Mouse (Mus musculus): Measurements from ENCODE around the gene Gp5.
"Not testable (repeated sequence)": the region's sequence is repeated elsewhere in the genome, so short reads cannot be mapped to it uniquely, and the experiment has no call there.

Gp5 gene

GRCm38 (mm10) chr16:30310647-30311046 lies at the start of gene Gp5:
TSS of gene Gp5 (minus strand) at chr16:30310779.
- in situ Hi-C loops (cut with MboI, MseI) = no loop called here

GRCm38 (mm10) chr16:30353489-30353888 lies 42.9 kb upstream of the Gp5 start:
- in situ Hi-C loops (cut with MboI, MseI) = not testable (repeated sequence)

GRCm38 (mm10) chr16:30314236-30314635 lies 3.7 kb upstream of the Gp5 start:
- in situ Hi-C loops (cut with MboI, MseI) = no loop called here

GRCm38 (mm10) chr16:30310171-30310515 lies 436 bp downstream of the Gp5 start:
- in situ Hi-C loops (cut with MboI, MseI) = no loop called here

- in situ Hi-C loops (cut with MboI, MseI) = no loop called here
Observed at GRCm38 (mm10) chr16:30309395-30310170, 996 bp downstream of the Gp5 start.

GRCm38 (mm10) chr16:30308616-30309394 lies 1.8 kb downstream of the Gp5 start:
- in situ Hi-C loops (cut with MboI, MseI) = no loop called here

- in situ Hi-C loops (cut with MboI, MseI) = no loop called here
Observed at GRCm38 (mm10) chr16:30307961-30308615, 2.5 kb downstream of the Gp5 start.

- in situ Hi-C loops (cut with MboI, MseI) = no loop called here
Observed at GRCm38 (mm10) chr16:30307306-30307705, 3.3 kb downstream of the Gp5 start.

- in situ Hi-C loops (cut with MboI, MseI) = no loop called here
Observed at GRCm38 (mm10) chr16:30306102-30306501, 4.5 kb downstream of the Gp5 start.

- in situ Hi-C loops (cut with MboI, MseI) = no loop called here
Observed at GRCm38 (mm10) chr16:30304236-30304635, 6.3 kb downstream of the Gp5 start.

GRCm38 (mm10) chr16:30303411-30303810 lies 7.2 kb downstream of the Gp5 start:
- in situ Hi-C loops (cut with MboI, MseI) = no loop called here

GRCm38 (mm10) chr16:30302686-30303085 lies 7.9 kb downstream of the Gp5 start:
- in situ Hi-C loops (cut with MboI, MseI) = no loop called here

- in situ Hi-C loops (cut with MboI, MseI) = no loop called here
Observed at GRCm38 (mm10) chr16:30299711-30300277, 10.8 kb downstream of the Gp5 start.

- in situ Hi-C loops (cut with MboI, MseI) = no loop called here
Observed at GRCm38 (mm10) chr16:30297450-30297849, 13.1 kb downstream of the Gp5 start.

GRCm38 (mm10) chr16:30296601-30297275 lies 13.8 kb downstream of the Gp5 start:
- in situ Hi-C loops (cut with MboI, MseI) = no loop called here

GRCm38 (mm10) chr16:30295106-30295505 lies 15.5 kb downstream of the Gp5 start:
- in situ Hi-C loops (cut with MboI, MseI) = no loop called here

GRCm38 (mm10) chr16:30290436-30290835 lies 20.1 kb downstream of the Gp5 start:
- in situ Hi-C loops (cut with MboI, MseI) = no loop called here

- in situ Hi-C loops (cut with MboI, MseI) = no loop called here
Observed at GRCm38 (mm10) chr16:30285701-30286100, 24.9 kb downstream of the Gp5 start.

- in situ Hi-C loops (cut with MboI, MseI) = no loop called here
Observed at GRCm38 (mm10) chr16:30283743-30284337, 26.7 kb downstream of the Gp5 start.

- in situ Hi-C loops (cut with MboI, MseI) = no loop called here
Observed at GRCm38 (mm10) chr16:30282844-30283495, 27.6 kb downstream of the Gp5 start, which contains the start of gene Lrrc15. TSS of gene Lrrc15 (minus strand) at chr16:30283256.
